Mouse (Mus musculus) MEL-GATA-1-ER (cell line): ENCODE measurements around the gene Pld1.

Experiments
- DNase-seq: peaks from one replicate; pipeline ENCODE4 v3.0.0-alpha.2; 2012; ENCODE audit warnings: low read depth; ENCODE audit errors: extremely low read depth

Pld1 gene

GRCm38 (mm10) chr3:27938381-27939323 lies at the start of gene Pld1:
TSS of gene Pld1 (plus strand) at chr3:27938695.
- no peak for DNase-seq

- DNase-seq: no peak
These were observed 42.1 kb upstream of the Pld1 start, which contains the start of gene Tmem212 for GRCm38 (mm10) chr3:27896318-27896892. TSS of gene Tmem212 (minus strand) at chr3:27896368.

GRCm38 (mm10) chr3:27898178-27898577 lies 40.3 kb upstream of the Pld1 start:
- no peak for DNase-seq

- DNase-seq: no peak
These were observed 39.3 kb upstream of the Pld1 start for GRCm38 (mm10) chr3:27899012-27899726.

- no peak for DNase-seq
These were observed 36.6 kb upstream of the Pld1 start for GRCm38 (mm10) chr3:27901846-27902245.

- DNase-seq: no peak
These were observed 33.7 kb upstream of the Pld1 start for GRCm38 (mm10) chr3:27904659-27905330.

- no peak for DNase-seq
These were observed 31.8 kb upstream of the Pld1 start for GRCm38 (mm10) chr3:27906647-27907209.

- DNase-seq: no peak
These were observed 31.2 kb upstream of the Pld1 start for GRCm38 (mm10) chr3:27907301-27907700.

- no peak for DNase-seq
These were observed 30.2 kb upstream of the Pld1 start for GRCm38 (mm10) chr3:27908316-27908715.

GRCm38 (mm10) chr3:27909016-27909415 lies 29.5 kb upstream of the Pld1 start:
- no peak for DNase-seq

- no peak for DNase-seq
These were observed 19.6 kb upstream of the Pld1 start for GRCm38 (mm10) chr3:27918656-27919436.

- no peak for DNase-seq
These were observed 17.1 kb upstream of the Pld1 start for GRCm38 (mm10) chr3:27921268-27922020.

- DNase-seq: no peak
These were observed 14.5 kb upstream of the Pld1 start for GRCm38 (mm10) chr3:27924037-27924436.

- no peak for DNase-seq
These were observed 9.3 kb upstream of the Pld1 start for GRCm38 (mm10) chr3:27929219-27929618.

- DNase-seq: no peak
These were observed 6.1 kb upstream of the Pld1 start for GRCm38 (mm10) chr3:27932391-27932790.

GRCm38 (mm10) chr3:27935644-27936043 lies 2.9 kb upstream of the Pld1 start:
- no peak for DNase-seq

GRCm38 (mm10) chr3:27936731-27937130 lies 1.8 kb upstream of the Pld1 start:
- no peak for DNase-seq

GRCm38 (mm10) chr3:27937144-27938110 lies 1.1 kb upstream of the Pld1 start:
- DNase-seq: no peak
